Mouse (Mus musculus): Measurements from ENCODE around the gene Zfp277.

Zfp277 gene

DNA sequence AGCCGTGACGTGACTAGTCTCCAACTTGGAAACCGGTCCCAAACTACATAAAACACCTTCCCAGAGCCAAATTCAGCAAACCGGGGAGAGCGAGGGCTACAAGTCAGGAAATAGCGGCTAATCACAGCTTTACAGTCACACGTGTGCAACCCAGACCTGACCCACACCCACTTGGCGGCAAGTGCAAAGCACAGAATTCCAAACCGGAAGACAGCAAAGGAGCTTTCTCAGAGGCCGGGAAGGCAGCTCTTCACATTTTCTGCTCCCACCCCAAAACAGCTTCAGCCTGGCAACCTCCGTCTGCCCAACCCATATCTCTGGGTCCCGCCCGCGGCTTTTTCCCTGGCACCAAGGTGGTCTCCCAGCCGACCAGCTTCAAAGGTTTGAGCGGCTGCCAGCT lies 496 bp downstream of the Zfp277 start:
- no peak for DNase-seq (ENCODE audit: low spot score in 2 of 2)

- DNase-seq (ENCODE audit: low spot score in 2 of 2): no peak
Observed at GRCm38 (mm10) chr12:40438049-40438448, 7.7 kb downstream of the Zfp277 start.

GRCm38 (mm10) chr12:40434101-40434500 lies 11.6 kb downstream of the Zfp277 start:
- no peak for DNase-seq (ENCODE audit: low spot score in 2 of 2)

- no peak for DNase-seq (ENCODE audit: low spot score in 2 of 2)
Observed at GRCm38 (mm10) chr12:40431075-40431474, 14.6 kb downstream of the Zfp277 start.

DNA sequence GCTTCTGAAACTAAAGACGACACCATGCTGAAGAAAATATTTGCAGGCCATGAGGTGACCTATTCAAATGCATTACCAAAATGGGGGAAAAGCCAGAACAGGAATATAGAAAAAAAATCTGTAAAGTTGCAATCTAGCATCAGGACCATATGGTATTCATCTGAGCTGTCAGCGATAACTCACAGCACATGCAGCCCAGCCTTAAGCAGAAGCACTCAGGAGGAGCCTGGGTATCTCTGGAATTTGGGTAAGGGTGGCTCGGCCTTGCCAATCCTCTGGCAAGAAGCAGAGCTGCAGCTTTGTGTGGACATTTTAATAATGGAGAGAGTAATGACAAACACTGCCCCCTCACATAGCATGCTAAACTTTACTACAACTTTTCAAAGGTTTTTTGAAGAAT lies 15.7 kb downstream of the Zfp277 start:
- DNase-seq (ENCODE audit: low spot score in 2 of 2): no peak

DNA sequence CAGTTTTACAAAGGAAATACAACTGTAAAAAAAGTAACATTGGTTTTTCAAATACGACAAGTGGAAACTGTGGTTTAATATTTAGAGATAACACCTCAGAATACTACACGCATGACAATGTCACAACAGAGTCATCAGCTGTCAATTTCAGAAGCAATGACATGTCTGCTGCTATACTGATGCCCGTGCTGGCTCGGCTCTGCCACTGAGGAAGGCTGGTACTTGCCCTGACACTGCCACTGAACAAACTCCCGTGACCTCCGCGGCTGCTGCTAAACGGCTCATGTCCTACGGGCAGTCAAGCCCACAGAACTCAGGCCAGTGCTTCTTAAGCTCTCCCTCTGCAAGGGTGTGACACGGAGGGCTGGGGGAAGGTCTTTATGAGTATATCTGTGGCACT lies 18.1 kb downstream of the Zfp277 start:
- DNase-seq (ENCODE audit: low spot score in 2 of 2): no peak

DNA sequence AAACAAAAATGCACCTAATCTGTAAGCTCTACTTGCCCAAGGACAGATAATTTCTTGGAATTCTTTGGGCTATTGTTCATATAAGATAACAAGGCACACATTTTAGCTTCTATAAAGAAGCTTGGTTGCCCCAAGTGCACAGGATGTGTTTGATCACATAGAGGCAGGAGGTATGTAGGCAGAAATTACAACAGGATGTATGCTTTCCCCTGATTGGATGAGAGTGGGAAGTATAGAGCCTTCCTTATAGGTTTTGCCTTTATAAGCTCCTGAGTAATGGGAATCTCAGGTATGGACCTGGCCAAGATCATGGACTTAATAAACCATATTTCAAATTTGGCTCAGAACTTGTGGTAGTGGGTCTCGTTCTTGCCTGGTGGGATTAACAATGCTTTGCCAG lies 20.7 kb downstream of the Zfp277 start:
- no peak for DNase-seq (ENCODE audit: low spot score in 2 of 2)

DNA sequence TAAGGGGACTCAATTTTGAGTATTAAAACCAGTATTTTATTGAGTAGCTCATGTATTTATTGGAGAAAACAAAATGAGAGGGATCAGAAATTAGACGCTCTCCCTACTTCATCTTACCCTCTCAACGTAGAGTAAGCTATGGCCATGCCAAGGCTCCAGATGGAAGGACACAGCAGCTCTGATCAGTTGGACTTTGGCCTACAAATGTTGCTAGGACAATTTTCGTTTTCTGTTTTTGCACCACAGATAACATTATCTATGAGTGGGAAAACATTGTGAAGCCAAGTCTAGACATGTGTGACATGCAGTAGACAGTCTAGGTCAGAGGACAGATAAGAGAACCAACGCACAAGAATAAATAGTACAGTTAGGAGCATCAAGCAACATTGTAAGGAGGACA lies 28.4 kb downstream of the Zfp277 start:
- no peak for DNase-seq (ENCODE audit: low spot score in 2 of 2)

- no peak for DNase-seq (ENCODE audit: low spot score in 2 of 2)
Observed at GRCm38 (mm10) chr12:40415312-40415925, 30.3 kb downstream of the Zfp277 start.

DNA sequence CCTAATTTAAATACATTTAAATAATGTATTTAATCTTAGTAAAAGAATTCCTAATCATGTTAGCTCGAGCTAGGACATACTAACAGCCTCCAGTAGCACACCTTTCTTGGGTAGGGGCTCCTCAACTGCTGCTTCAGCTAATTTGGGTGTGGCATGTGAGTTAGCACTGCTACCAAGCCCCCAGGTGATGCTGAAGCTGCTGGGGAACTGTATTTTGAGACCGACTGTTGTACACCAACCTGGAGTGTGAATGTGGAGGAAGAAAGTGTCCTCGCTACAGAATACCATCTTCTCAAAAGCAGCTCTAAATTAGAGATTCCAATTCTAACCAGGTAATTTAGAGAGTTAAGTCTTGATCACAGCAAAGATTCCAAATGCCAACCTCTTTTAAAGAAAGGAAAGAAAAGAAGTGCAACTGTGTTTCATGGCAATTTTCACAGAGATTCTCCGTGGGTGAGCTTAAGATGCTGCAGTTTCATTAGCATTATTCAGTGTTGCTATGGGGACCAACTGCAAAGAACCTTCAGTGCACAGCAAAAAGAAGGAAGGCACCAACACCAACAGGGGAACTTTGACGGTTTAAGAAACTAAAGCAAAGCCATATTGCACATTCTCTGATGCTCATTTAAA lies 30.9 kb downstream of the Zfp277 start:
- no peak for DNase-seq (ENCODE audit: low spot score in 2 of 2)

GRCm38 (mm10) chr12:40399812-40400211 lies 45.9 kb downstream of the Zfp277 start:
- no peak for DNase-seq (ENCODE audit: low spot score in 2 of 2)

- no peak for DNase-seq (ENCODE audit: low spot score in 2 of 2)
Observed at GRCm38 (mm10) chr12:40399386-40399785, 46.3 kb downstream of the Zfp277 start.

- no peak for DNase-seq (ENCODE audit: low spot score in 2 of 2)
Observed at GRCm38 (mm10) chr12:40398916-40399315, 46.8 kb downstream of the Zfp277 start.

DNA sequence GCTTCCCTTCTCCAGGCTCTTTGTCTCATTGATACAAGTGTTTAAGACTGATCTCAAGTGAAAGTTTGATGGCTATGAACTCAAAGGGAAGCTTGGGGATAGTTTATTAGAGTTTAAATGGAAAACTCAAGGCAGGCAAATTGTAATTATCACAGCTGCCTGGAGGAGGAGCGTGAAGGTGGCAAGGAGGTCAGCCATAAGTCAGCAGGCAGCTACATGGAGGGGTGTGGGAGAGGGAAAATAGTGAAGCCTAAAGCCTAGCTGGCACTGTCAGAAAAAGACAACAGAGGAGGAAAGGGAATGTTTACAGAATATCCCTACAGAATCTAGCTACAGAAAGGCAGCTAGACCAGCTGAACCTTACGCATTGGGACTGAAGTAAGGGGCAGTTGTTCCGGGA lies 52.8 kb downstream of the Zfp277 start:
- no peak for DNase-seq (ENCODE audit: low spot score in 2 of 2)

DNA sequence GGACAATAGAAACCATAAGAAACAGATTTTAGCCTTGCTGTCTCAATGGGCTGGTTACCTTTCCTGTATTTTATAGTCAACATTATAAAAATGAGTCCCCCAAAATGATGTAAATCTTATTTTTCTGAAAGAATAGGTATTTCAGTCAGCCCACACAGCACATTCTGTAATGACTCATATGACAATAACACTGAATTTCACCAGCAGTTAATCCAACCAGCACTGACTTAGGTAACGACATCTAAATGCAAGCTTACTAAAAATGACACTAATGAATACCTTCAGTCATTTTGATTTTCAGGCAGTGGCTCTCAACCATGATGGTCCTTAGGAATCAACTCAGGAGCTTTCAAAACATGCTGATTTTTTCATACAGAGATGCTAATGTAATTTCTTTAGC lies 54.4 kb downstream of the Zfp277 start:
- DNase-seq (ENCODE audit: low spot score in 2 of 2): no peak

- no peak for DNase-seq (ENCODE audit: low spot score in 2 of 2)
Observed at GRCm38 (mm10) chr12:40387786-40388185, 57.9 kb downstream of the Zfp277 start.

- no peak for DNase-seq (ENCODE audit: low spot score in 2 of 2)
Observed at GRCm38 (mm10) chr12:40385301-40385700, 60.4 kb downstream of the Zfp277 start.

- DNase-seq (ENCODE audit: low spot score in 2 of 2): no peak
Observed at GRCm38 (mm10) chr12:40383718-40384117, 62.0 kb downstream of the Zfp277 start.

DNA sequence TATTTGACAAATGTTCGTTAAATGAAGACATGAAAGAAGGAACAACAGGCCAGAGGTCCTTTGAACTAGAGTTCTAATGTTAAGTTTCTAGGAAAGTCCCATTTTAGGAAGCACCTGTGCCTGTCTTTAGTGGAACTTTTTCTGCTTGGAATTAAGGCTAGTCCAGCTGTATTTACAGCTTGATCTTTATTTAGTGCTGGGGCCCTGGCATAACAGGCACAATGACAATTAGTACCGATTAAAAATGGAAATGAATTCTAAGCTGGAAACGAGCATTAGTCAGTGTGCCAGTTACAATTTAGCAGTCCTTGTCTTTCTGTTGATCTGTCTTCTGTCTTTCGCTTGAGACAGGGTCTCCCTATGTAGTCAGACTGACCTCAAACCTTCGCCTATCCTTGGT lies 63.2 kb downstream of the Zfp277 start:
- DNase-seq (ENCODE audit: low spot score in 2 of 2): no peak

GRCm38 (mm10) chr12:40381824-40382223 lies 63.9 kb downstream of the Zfp277 start:
- no peak for DNase-seq (ENCODE audit: low spot score in 2 of 2)

GRCm38 (mm10) chr12:40381173-40381801 lies 64.4 kb downstream of the Zfp277 start:
- no peak for DNase-seq (ENCODE audit: low spot score in 2 of 2)

- no peak for DNase-seq (ENCODE audit: low spot score in 2 of 2)
Observed at GRCm38 (mm10) chr12:40379538-40379923, 66.2 kb downstream of the Zfp277 start.

Data from frontal cortex, postnatal 14 days (tissue).